Mouse (Mus musculus): ENCODE results near the gene H1f0. TPM values are rescaled to one million over a fixed set of nuclear protein-coding genes. Genes with fewer than 3 reads are reported as not detected.
"Not testable (repeated sequence)": the region's sequence is repeated elsewhere in the genome, so short reads cannot be mapped to it uniquely, and the experiment has no call there.

Gene H1f0
- polyA plus RNA-seq, 1 experiment from 2014 or later: 183 TPM

DNA sequence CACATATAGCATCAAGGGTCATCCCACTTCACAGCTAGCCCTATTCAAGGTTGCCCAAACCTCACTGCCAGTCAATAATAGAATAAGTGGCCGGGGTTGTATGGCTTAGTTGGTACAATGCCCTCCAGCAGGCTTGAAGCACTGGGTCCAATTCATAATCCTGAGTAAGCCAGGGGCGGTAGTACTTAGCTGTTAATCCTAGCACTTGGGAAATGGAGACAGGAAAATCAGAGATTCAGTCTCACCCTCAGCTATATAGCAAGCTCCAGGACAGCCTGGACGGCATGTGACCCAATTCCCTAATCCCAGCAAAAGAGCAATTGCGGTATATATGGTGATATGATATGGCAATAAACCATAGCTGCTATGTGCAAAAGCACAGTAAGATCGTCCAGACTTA, 21.2 kb upstream of the H1f0 start:
- Histone ChIP-seq H3K9ac (no peak overlapping the region), H3K4me1 (no peaks in the 10 kb centered on the region), H3K36me3 (replicated peaks) (peaks cover 10% of the 10 kb centered on the region), H3K4me3 (no peak overlapping the region), H3K9me3 (no peaks in the 10 kb centered on the region), H3K4me2 (no peak overlapping the region), H3K27me3 (replicated peaks) (no peaks in the 10 kb centered on the region), H3K27ac (no peak overlapping the region)
- no peak for ATAC-seq (replicated peaks)
- 91% methylated on average over 5 of the region's 5 CpGs for WGBS

DNA sequence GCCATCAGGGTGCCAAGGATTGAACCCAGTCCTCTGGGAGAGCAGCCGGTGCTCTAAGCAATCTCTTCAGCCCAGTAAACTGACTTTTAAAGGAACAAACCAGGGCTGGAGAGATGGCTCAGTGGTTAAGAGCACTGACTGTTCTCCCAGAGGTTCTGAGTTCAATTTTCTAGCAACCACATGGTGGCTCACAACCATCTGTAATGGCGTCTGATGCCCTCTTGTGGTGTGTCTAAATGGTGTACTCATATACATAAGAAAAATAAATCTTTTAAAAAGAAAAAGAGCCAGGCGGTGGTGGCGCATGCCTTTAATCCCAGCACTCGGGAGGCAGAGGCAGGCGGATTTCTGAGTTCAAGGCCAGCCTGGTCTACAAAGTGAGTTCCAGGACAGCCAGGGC, 20.4 kb upstream of the H1f0 start:
- H3K36me3 ChIP-seq (replicated peaks); H3K9ac ChIP-seq; H3K4me1 ChIP-seq; H3K4me3 ChIP-seq; H3K4me2 ChIP-seq; H3K9me3 ChIP-seq; ATAC-seq (replicated peaks); H3K27ac ChIP-seq; H3K27me3 ChIP-seq (replicated peaks): not testable (repeated sequence)
- WGBS: 95% methylated on average over 6 of the region's 6 CpGs

DNA sequence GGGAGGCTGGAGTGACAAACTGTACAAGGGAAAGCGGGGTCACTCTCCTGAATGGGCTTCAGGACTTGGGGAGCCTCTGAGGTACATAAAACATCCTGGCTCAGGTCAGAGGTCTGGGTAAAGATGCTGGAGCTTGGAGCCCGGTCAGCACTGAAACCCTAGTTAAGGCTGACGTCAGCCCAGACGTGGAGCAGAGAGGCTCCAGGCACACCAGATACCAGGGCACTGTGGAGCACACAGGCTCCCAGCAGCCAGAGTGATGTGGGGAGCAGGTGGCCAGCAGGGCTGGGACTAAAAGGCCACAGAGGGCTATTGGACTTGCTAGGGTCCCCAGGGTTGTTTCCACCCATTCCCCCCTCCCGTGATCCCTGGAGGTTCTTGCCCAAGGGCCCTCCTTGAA, 18.5 kb upstream of the H1f0 start:
- WGBS: 67% methylated on average over 5 of the region's 5 CpGs

DNA sequence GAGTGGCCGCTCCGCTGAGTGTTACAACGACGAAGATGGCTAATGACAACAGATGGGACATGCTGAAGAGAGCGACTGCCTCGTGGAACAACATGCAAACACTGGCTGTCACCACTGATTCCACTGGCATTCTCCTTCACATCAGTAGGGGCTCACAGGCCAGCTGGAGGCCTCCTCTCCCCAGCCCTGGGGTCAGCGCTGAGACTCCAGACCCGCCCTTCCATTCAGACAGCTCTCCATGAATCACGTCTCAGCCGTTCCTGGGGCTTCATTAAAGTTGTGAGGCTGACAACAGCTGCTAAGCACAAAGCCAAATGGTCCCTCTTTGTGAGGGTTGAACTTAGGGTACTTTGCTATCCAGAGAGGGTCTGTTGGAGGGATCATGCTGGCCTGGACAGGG, 16.7 kb upstream of the H1f0 start:
- no peak for ATAC-seq (replicated peaks)
- Histone ChIP-seq H3K36me3 (replicated peaks) (no peaks in the 10 kb centered on the region), H3K9me3 (no peaks in the 10 kb centered on the region), H3K27ac (no peak overlapping the region), H3K9ac (no peak overlapping the region), H3K4me2 (no peak overlapping the region), H3K4me3 (no peak overlapping the region), H3K27me3 (replicated peaks) (no peaks in the 10 kb centered on the region), H3K4me1 (no peaks in the 10 kb centered on the region)
- WGBS: 60% methylated on average over 10 of the region's 10 CpGs

More for the DNA sequence above, 18.5 kb upstream of the H1f0 start:
- ATAC-seq (replicated peaks): no peak
- H3K27ac ChIP-seq: no peak overlapping the region
- H3K9ac ChIP-seq: no peak overlapping the region
- no peak overlapping the region for H3K4me2 ChIP-seq
- H3K4me3 ChIP-seq: no peak overlapping the region
- no peaks in the 10 kb centered on the region for H3K27me3 ChIP-seq (replicated peaks)
- peaks cover under 1% of the 10 kb centered on the region; the same call in 1 of the 2 replicates for H3K36me3 ChIP-seq (replicated peaks)
- H3K4me1 ChIP-seq: no peaks in the 10 kb centered on the region
- H3K9me3 ChIP-seq: no peaks in the 10 kb centered on the region

DNA sequence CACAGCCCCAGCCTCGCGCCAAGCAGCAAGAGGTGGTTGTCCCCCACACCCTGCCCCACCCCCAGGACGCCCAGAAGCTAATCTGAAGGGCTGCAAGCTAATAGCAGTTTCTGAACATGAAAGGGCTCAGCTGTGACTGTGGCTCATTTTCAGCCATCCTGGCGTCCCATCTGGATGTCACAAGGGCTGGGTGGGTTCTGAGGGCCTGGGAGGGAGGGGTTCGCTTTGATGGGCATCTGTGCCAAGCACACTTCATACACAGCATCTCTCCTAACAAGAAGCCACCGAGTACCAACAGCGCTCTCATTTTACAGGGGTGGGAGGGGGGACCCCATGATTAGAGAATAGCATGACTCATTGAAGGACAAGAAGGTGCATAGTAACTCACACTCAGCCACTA, 14.9 kb upstream of the H1f0 start:
- WGBS: 51% methylated on average over 7 of the region's 7 CpGs
- no peaks in the 10 kb centered on the region for H3K9me3 ChIP-seq
- no peaks in the 10 kb centered on the region for H3K27me3 ChIP-seq (replicated peaks)
- no peaks in the 10 kb centered on the region for H3K4me1 ChIP-seq
- no peak overlapping the region for H3K27ac ChIP-seq
- no peak overlapping the region for H3K4me3 ChIP-seq
- H3K9ac ChIP-seq: no peak overlapping the region
- H3K4me2 ChIP-seq: no peak overlapping the region
- H3K36me3 ChIP-seq (replicated peaks): no peaks in the 10 kb centered on the region
- ATAC-seq (replicated peaks): no peak

DNA sequence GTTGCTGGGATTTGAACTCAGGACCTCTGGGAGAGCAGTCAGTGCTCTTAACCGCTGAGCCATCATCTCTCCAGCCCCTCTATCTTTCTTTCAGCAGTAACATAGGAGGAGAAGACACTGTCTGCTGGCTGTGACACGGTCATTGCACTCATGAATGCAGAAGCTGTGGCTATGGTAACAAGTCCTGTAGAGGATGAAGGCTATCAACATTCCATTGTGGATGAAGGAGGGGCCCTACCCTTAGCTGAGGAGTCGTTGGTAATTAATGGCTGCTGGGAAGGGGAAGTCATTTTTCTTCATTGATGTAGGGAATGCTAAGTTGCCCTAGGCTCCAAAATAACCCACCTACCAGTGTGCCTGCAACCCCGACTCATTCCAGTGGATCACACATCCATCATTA, 10.1 kb upstream of the H1f0 start:
- Histone ChIP-seq H3K4me3 (no peak overlapping the region), H3K4me2 (no peak overlapping the region), H3K27me3 (replicated peaks) (no peaks in the 10 kb centered on the region), H3K4me1 (no peaks in the 10 kb centered on the region), H3K27ac (no peak overlapping the region), H3K9ac (no peak overlapping the region), H3K36me3 (replicated peaks) (no peaks in the 10 kb centered on the region), H3K9me3 (no peaks in the 10 kb centered on the region)
- 41% methylated on average over 4 of the region's 4 CpGs for WGBS
- no peak for ATAC-seq (replicated peaks)

DNA sequence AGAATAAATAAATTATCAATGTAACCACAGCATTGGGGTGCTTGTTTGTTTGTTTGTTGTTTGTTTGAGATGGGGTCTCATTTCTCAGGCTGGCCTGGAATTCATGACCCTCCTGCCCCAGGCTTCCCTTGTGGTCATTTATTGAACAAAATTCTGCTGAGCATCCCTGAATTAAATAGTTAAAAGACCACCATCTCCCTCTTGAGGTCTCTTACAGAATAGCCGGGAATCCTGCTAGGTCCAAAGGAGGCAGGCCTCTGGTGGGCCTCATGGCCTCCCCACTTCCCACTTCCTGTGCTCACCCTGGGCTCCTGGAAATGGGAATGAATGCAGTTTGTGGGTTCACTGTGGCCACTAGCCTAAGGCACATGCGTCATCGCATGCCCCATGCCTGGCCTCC, 9.4 kb upstream of the H1f0 start:
- ATAC-seq (replicated peaks): no peak
- H3K4me3 ChIP-seq: no peak overlapping the region
- no peaks in the 10 kb centered on the region for H3K4me1 ChIP-seq
- WGBS: 61% methylated on average over 3 of the region's 3 CpGs
- no peak overlapping the region for H3K4me2 ChIP-seq
- H3K27ac ChIP-seq: no peak overlapping the region
- H3K9me3 ChIP-seq: no peaks in the 10 kb centered on the region
- H3K27me3 ChIP-seq (replicated peaks): no peaks in the 10 kb centered on the region
- no peaks in the 10 kb centered on the region for H3K36me3 ChIP-seq (replicated peaks)
- no peak overlapping the region for H3K9ac ChIP-seq

DNA sequence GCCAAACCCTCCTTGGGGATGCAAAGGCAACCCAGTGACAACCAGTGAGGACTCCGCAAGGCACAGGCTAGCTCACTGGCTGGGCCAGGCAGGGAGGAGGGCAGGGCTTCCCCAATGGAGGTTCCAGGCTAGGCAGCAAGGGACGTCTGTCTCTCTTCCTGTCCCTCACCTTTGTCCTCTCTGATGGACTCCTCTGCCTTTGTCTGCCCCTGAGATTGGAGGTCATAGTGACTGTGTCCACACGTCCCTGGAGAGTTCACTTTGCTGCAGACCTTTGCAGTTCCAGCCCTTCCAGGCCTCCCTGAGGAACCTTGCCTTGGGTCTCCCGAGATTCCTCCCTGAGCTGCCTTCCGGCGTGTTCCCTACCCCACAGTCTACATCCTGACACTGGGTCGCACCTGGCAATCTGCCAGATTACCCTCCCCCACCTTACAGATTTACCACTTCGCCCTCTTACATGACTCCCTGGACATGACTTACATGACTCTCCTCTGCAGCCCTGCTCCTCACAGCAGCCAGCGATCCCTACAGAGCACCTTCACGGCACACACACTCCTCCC, 5.5 kb upstream of the H1f0 start:
- Histone ChIP-seq H3K9ac (no peak overlapping the region), H3K36me3 (replicated peaks) (no peaks in the 10 kb centered on the region), H3K27me3 (replicated peaks) (no peaks in the 10 kb centered on the region), H3K4me1 (peaks cover 20% of the 10 kb centered on the region), H3K9me3 (no peaks in the 10 kb centered on the region), H3K4me2 (no peak overlapping the region), H3K4me3 (no peak overlapping the region), H3K27ac (no peak overlapping the region)
- WGBS: 73% methylated on average over 10 of the region's 10 CpGs
- no peak for ATAC-seq (replicated peaks)

DNA sequence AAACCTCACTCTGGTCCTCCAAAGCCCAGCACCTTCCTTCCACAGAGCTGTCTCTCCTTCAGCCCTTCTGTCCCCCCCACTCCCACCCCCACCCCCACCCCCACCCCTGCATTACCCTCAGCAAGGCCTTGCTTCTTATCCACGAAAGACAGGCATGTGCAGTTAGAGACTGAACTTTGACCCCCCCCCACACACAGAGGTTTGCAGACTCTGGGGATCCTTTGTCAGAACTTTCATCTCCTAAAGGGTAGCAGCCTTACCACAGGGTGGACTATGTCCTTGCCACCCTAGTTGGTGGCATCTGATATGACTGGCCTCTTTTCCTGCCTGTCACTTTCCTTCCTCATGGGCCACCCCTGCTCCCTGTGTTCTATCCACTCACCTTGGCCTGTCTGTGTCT, 4.9 kb upstream of the H1f0 start:
- 80% methylated on average over 1 of the region's 1 CpGs for WGBS

DNA sequence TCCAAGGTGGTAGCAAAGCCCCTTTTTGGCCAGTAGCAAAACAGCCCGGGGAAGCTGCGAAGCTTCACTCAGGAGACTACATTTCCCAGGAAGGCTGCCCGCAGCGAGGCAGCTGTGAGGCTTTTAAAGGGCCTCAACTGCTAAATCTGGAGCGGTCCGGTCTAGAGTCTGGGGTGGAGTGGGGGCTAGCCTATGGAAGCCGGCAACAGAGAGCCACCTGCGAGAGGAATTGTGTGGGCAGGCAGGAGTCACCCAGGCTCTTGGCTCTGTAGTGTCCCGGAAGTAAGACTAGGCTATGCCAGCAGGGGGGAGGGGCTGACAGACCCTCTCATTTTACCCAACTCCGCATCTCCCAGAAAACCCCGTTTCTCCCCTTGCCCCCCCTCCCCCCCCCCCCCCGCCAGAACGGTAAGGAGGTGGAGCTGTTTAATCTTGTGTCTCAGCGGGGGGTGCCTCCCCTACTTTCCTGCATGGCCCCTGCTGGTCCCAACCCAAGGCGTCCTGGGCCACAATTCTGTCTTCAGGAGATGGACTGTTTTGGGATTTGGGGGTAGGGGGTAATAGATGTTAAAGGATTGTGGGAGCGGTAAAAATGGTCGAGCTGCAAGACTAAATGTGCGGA, 2.5 kb upstream of the H1f0 start:
- Histone ChIP-seq H3K9ac (no peak overlapping the region), H3K9me3 (no peaks in the 10 kb centered on the region), H3K4me3 (0 out of 2 replicates have a peak overlapping the region, but pooled peaks have one; percentile 11), H3K27ac (no peak overlapping the region), H3K4me1 (peaks cover 44% of the 10 kb centered on the region), H3K4me2 (peak overlapping the region; percentile 35), H3K36me3 (replicated peaks) (no peaks in the 10 kb centered on the region), H3K27me3 (replicated peaks) (no peaks in the 10 kb centered on the region)
- ATAC-seq (replicated peaks): no peak
- WGBS: 12% methylated on average over 15 of the region's 18 CpGs

More for the DNA sequence above, 4.9 kb upstream of the H1f0 start:
- Histone ChIP-seq H3K27ac (no peak overlapping the region), H3K4me1 (peaks cover 22% of the 10 kb centered on the region), H3K9ac (no peak overlapping the region), H3K36me3 (replicated peaks) (no peaks in the 10 kb centered on the region), H3K4me3 (no peak overlapping the region), H3K9me3 (no peaks in the 10 kb centered on the region), H3K4me2 (no peak overlapping the region), H3K27me3 (replicated peaks) (no peaks in the 10 kb centered on the region)
- no peak for ATAC-seq (replicated peaks)

DNA sequence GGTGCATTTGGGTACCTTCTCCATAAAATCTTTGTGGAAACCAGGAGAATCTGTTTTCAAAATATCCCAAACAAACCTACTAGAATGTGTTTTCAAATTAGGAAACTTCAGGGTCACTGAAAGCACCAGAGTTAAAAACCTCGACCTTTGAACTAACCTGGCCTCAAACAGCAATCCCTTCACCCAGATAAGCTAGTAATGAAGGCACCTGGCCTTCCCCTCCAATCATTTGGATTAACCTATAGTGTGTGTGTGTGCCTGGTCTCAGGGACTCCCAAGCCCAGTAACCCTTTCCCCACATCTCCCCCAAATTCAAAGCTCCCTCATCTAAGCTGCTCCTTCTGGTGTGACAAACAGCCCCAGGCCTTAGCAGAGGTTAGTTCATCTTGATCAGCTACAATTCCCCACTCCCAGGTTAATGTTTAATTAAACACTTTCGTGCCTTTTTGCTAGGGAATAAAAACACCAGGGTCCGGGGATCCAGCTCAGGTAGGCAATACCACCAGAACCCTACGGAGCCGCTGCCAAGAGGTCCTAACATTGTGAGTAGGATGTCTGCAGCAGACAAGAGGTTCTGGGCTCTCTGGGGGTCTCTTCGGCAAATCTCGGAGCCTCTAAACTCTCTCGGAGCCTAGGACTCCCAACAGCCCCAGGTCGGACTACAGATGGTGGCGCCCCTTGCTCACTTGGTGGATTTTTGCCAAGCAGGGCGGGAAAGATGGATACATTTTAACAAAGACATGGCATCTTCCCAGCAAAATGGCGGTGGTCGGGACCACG, 1.5 kb upstream of the H1f0 start:
- Histone ChIP-seq H3K27ac (no peak overlapping the region), H3K9ac (no peak overlapping the region), H3K36me3 (replicated peaks) (no peaks in the 10 kb centered on the region), H3K4me1 (peaks cover 52% of the 10 kb centered on the region), H3K27me3 (replicated peaks) (no peaks in the 10 kb centered on the region), H3K9me3 (no peaks in the 10 kb centered on the region), H3K4me3 (peak overlapping the region; percentile 85; the same call in 1 of the 2 replicates), H3K4me2 (peak overlapping the region; percentile 89)
- WGBS: 44% methylated on average over 14 of the region's 14 CpGs
- no peak for ATAC-seq (replicated peaks)

DNA sequence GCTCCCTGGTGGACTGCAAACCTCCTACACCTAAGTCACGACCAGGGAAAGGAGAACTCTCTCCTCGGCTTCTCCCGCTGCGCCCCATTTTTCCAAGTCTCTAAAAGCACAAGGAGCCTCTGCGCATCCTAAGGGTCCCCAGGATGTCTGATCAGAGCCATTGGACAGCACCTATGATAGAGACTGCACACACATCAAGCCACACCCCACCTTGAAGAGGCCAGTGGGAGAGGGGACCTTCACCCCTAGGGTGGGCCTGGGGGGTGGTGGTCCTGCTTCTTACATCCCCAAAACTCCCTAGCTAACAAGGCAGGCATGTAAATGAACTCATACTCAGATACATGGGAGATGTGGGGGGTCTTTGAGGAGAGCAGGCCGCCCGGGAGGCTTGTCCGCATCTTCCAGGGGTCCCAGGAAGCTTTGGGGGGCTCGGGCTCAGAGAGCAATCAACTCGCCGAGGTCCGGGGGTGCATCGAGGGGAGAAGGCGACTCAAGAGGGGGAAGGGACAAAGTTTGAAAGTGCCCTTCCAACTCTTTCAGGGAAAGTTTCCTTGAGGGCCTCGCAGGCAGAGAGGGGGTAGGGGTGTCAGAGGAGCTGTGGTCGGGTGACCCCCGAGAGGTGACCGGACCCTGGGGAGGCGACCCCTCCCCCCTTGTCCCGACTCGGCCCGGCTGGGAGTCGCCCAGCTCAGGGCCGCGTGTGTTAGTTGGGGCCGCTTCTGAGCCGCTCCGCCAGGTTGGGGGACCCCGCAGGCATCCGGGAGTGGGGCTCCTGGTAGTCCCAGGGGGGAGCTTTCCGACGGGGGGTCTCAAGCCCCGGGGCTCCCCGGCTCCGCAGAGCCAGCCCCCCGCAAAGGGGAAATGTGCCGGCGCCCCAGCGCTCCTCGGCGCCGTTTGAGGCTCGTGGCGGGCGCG, 702 bp upstream of the H1f0 start:
- Histone ChIP-seq H3K4me1 (peaks cover 55% of the 10 kb centered on the region), H3K9me3 (no peaks in the 10 kb centered on the region), H3K36me3 (replicated peaks) (no peaks in the 10 kb centered on the region), H3K9ac (peak overlapping the region; percentile 97), H3K4me2 (peak overlapping the region; percentile 89), H3K27me3 (replicated peaks) (no peaks in the 10 kb centered on the region), H3K27ac (peak overlapping the region; percentile 90), H3K4me3 (peak overlapping the region; percentile 85)
- 6% methylated on average over 40 of the region's 46 CpGs for WGBS
- peak; percentile 41 for ATAC-seq (replicated peaks)
